Mouse (Mus musculus) left cerebral cortex, postnatal 36 days (tissue): Measurements from ENCODE around the gene Selenoh. TPM values are rescaled to one million over a fixed set of nuclear protein-coding genes. Genes with fewer than 3 reads are reported as not detected.
A peak's percentile ranks its signal among the peaks of the same experiment; 100 is the strongest.

Experiments used
- DNase-seq, 2 experiments: peaks; one replicate each; pipeline ENCODE4 v3.0.0; 2021 to 2022; ENCODE audit warnings: low spot score in 2 of 2, mixed read lengths in 1 of 2
- intact Hi-C: fragments of 180-260 bp; cut with DNase I; formaldehyde crosslinking; loops from one replicate; pipeline ENCODE4 v1.15.1; 2025
- total RNA-seq, 2 experiments: library from RNA; stranded (reverse); gene quantifications; 2 replicates each; pipeline ENCODE4 v1.2.3; 2021

Gene Selenoh
- 10 to 100 TPM; 35.5 to 41.2 TPM for total RNA-seq

GRCm38 (mm10) chr2:84670569-84670933 lies at the start of gene Selenoh:
Selenoh (minus strand) TSS chr2:84670770.
- intact Hi-C loops = no loop called here
- peak; percentile 83 to 85 for DNase-seq

GRCm38 (mm10) chr2:84717357-84717756 lies 46.8 kb upstream of the Selenoh start:
- no peak for DNase-seq
- intact Hi-C loops = loop anchor here (5.0 kb wide), 1 partner anchor 80 kb away; the partner anchor contains the start of gene Ube2l6

- intact Hi-C loops = loop anchor here (5.0 kb wide), 1 partner anchor 81 kb away; the partner anchor contains the start of gene Ube2l6
- DNase-seq = no peak
Observed at GRCm38 (mm10) chr2:84716423-84717355, 46.1 kb upstream of the Selenoh start.

- intact Hi-C loops = loop anchor here (1.0 to 5.0 kb wide), 2 partner anchors 12 to 82 kb away; partner anchors contain the start of genes Clp1 and Ube2l6
- peak; percentile 77 for DNase-seq
Observed at GRCm38 (mm10) chr2:84715562-84716361, 45.2 kb upstream of the Selenoh start.

GRCm38 (mm10) chr2:84714811-84715561 lies 44.4 kb upstream of the Selenoh start, which contains the start of gene Zdhhc5:
Zdhhc5 (minus strand) TSS chr2:84715180.
- intact Hi-C loops = loop anchor here (1.0 to 5.0 kb wide), 3 partner anchors 12 to 82 kb away; partner anchors contain the start of genes Clp1, Gm28635, Med19 and Tmx2

GRCm38 (mm10) chr2:84714422-84714810 lies 43.8 kb upstream of the Selenoh start:
- intact Hi-C loops = loop anchor here (5.0 kb wide), 1 partner anchor 37 kb away; the partner anchor contains the start of genes Gm28635, Med19 and Tmx2
- no peak for DNase-seq

More at GRCm38 (mm10) chr2:84714811-84715561, 44.4 kb upstream of the Selenoh start, which contains the start of gene Zdhhc5:
- peak; percentile 98 to 99 for DNase-seq

- no peak for DNase-seq
- intact Hi-C loops = loop anchor here (5.0 kb wide), 1 partner anchor 35 kb away; the partner anchor contains the start of genes Gm28635, Med19 and Tmx2
Observed at GRCm38 (mm10) chr2:84711898-84712297, 41.3 kb upstream of the Selenoh start.

- intact Hi-C loops = no loop called here
- DNase-seq = no peak
Observed at GRCm38 (mm10) chr2:84707523-84707922, 37.0 kb upstream of the Selenoh start.

- no peak for DNase-seq
- intact Hi-C loops = no loop called here
Observed at GRCm38 (mm10) chr2:84705295-84705694, 34.7 kb upstream of the Selenoh start.

- intact Hi-C loops = no loop called here
- no peak for DNase-seq
Observed at GRCm38 (mm10) chr2:84704329-84704728, 33.8 kb upstream of the Selenoh start.

GRCm38 (mm10) chr2:84703497-84703896 lies 32.9 kb upstream of the Selenoh start:
- DNase-seq = no peak
- intact Hi-C loops = no loop called here

GRCm38 (mm10) chr2:84695007-84695695 lies 24.6 kb upstream of the Selenoh start:
- intact Hi-C loops = no loop called here
- DNase-seq = no peak

GRCm38 (mm10) chr2:84690050-84690449 lies 19.5 kb upstream of the Selenoh start:
- intact Hi-C loops = no loop called here

GRCm38 (mm10) chr2:84688080-84688844 lies 17.7 kb upstream of the Selenoh start:
- no peak for DNase-seq
- intact Hi-C loops = no loop called here

More at GRCm38 (mm10) chr2:84690050-84690449, 19.5 kb upstream of the Selenoh start:
- DNase-seq = no peak

- DNase-seq = no peak
- intact Hi-C loops = no loop called here
Observed at GRCm38 (mm10) chr2:84682605-84683183, 12.1 kb upstream of the Selenoh start.

- intact Hi-C loops = loop anchor here (5.0 kb wide), 1 partner anchor 33 kb away; no protein-coding TSS in a partner anchor
- DNase-seq = no peak
Observed at GRCm38 (mm10) chr2:84679016-84679415, 8.4 kb upstream of the Selenoh start, which contains the start of gene Tmx2. Tmx2 (minus strand) TSS chr2:84679140.
